Mouse (Mus musculus): Measurements from ENCODE around the gene Qtrt1. TPM values are rescaled to one million over a fixed set of nuclear protein-coding genes. Genes with fewer than 3 reads are reported as not detected.

The Qtrt1 gene
- polyA plus RNA-seq (2015; fragmentation: Nextera tagmentation; extraction: Ambion mirVana), result 59.0 and 59.3 TPM in 2 replicates

DNA sequence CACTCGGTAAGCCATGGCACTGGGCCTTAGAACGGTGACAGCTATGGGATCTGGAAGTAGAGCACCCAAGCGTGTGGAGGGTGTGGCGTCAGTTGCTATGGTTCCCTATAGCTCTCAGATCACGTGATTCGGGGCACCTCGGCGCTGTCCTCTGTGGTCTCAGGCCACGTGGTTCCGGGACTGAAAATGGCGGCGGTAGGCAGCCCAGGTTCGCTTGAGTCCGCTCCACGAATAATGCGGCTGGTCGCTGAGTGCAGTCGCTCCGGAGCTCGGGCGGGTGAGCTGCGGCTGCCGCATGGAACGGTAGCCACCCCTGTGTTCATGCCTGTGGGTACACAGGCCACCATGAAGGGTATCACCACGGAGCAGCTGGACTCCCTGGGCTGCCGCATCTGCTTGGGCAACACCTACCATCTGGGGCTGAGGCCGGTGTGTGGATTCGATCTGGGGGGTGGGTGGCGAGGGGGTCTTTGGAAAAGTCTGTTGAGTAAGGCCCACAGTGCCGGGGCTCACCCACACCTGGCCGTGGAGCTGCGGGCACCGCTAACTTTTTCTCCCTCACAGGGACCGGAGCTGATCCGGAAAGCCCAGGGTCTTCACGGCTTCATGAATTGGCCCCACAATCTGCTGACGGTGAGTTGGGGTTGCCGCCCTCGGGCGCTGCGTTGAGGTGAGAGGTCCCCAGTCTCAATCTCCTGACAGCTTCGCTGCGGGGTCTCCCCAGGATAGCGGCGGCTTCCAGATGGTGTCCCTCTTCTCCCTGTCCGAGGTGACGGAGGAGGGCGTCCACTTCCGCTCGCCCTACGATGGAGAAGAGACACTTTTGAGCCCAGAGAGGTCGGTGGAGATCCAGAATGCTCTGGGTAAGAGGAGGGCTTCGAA, at the start of gene Qtrt1:
Gene Qtrt1, plus strand, starts transcription at position 169 of the 882 bp plus-strand sequence.
- Histone ChIP-seq H3K9ac (peak within 1 kb of the TSS; percentile 53), H3K27ac (peak within 1 kb of the TSS; percentile 70), H3K4me3 (peak within 1 kb of the TSS; percentile 51), H3K4me1 (peaks cover 26% of the 10 kb centered on the region), H3K4me2 (peak within 1 kb of the TSS; percentile 88), H3K27me3 (replicated peaks) (no peaks in the 10 kb centered on the region), H3K9me3 (no peaks in the 10 kb centered on the region), H3K36me3 (replicated peaks) (peaks cover 4% of the 10 kb centered on the region; the same call in 1 of the 2 replicates)
- ATAC-seq (replicated peaks), result peak; percentile 96
- WGBS, result 2% methylated on average over 53 of the region's 53 CpGs

DNA sequence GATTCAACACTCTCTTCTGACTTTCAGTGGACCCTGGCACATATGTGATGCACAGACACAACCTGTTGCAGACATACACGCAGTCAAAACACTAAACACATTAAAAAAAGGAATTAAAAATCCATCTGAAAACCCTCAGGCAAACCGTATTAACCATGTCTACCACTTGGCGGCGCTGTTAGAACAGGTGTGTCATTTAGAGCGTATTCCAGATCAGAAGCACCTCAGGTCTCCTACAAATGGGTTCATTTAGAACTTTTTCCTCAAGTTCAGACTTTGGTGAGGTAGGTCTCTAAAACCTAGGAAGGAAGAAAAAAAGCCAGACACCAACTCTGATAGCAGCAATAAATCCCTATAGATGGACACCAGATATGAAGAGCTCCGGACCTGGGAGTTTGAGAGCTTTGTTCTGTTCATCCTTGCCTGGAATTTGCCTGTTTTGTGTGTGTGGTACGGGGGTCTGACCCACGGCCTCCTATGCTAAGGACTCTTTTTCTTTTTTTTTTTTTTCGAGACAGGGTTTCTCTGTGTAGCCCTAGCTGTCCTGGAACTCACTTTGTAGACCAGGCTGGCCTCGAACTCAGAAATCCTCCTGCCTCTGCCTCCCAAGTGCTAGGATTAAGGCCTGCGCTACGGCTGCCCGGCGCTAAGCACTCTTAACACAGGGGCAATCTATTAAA, 45.0 kb upstream of the Qtrt1 start:
- H3K9me3 ChIP-seq, result no peaks in the 10 kb centered on the region
- H3K9ac ChIP-seq, result peak overlapping the region; percentile 21; the same call in 1 of the 2 replicates
- H3K36me3 ChIP-seq (replicated peaks), result no peaks in the 10 kb centered on the region
- H3K4me1 ChIP-seq, result peaks cover 23% of the 10 kb centered on the region
- H3K27me3 ChIP-seq (replicated peaks), result no peaks in the 10 kb centered on the region; the same call in 1 of the 2 replicates
- H3K27ac ChIP-seq, result peak overlapping the region; percentile 84
- ATAC-seq (replicated peaks), result peak; percentile 30
- peak overlapping the region; percentile 31 for H3K4me3 ChIP-seq
- 33% methylated on average over 14 of the region's 14 CpGs for WGBS
- peak overlapping the region; percentile 56 for H3K4me2 ChIP-seq

DNA sequence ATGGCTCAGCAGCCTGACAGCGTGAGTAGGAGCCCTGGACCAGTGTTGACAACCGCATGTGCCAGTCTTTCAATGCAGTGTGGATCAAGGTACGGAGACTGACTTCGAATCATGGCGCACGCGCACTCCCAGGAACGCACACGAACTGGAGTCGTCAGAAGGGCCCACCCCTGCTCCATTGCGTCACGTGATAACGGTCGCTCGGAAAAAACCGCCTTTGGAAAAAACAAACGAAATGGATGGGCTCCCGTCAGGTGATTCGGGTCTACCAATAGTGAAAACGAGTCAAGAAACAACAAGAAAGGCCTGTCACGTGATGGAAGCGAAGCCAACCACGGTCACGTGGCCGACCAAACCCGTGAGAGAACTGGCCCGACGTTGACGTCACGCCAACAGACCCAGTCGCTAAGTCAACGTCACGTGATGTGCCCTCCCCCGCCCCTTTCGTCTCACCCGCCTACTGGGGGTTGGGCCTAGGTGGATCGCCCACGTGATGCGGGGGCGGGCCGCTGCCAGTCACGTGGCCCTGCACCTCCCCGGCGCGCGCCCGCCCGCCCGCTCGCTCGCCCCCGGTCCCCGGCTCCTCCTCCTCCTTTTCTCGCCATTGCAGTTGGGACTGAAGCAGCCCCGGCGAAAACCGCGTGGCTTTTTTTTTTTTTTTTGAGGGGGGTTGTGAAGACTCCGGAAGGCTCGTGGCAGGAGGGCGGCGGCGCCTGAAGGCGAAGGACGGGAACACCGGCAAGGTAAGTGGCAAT, 44.1 kb upstream of the Qtrt1 start, which contains the start of gene Ilf3:
Gene Ilf3, plus strand, starts transcription at position 515 of the 755 bp plus-strand sequence.
- peak within 1 kb of the TSS; percentile 77 for H3K4me2 ChIP-seq
- peak within 1 kb of the TSS; percentile 80 for H3K9ac ChIP-seq
- under 1% methylated on average over 63 of the region's 66 CpGs for WGBS
- H3K4me3 ChIP-seq, result peak within 1 kb of the TSS; percentile 90
- no peaks in the 10 kb centered on the region; the same call in 1 of the 2 replicates for H3K27me3 ChIP-seq (replicated peaks)
- no peaks in the 10 kb centered on the region for H3K9me3 ChIP-seq
- peak within 1 kb of the TSS; percentile 91 for H3K27ac ChIP-seq
- ATAC-seq (replicated peaks), result peak; percentile 93
- H3K36me3 ChIP-seq (replicated peaks), result no peaks in the 10 kb centered on the region
- peaks cover 30% of the 10 kb centered on the region for H3K4me1 ChIP-seq

DNA sequence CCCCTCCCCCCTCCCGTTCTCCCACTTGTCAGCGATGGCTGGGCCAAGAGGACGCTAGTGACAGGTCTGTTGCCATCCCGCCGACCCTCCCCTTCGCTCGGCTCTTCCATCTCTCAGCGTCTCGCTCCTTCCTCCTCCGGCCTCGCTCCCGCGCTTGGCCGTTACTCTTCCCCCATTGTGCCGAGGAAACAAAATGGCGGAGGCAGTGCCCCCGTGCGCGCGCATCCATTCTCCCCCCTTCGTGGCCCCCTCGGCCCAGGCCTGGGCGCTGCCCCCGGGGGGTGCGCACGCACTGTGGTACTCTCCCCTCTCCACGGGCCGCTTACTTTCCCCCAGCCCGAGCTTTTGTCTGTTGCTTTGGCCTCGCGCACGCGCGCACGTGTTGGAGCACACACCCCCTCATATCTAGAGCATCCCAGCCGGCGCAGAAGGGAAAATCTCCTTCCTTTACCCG, 43.5 kb upstream of the Qtrt1 start:
- Histone ChIP-seq H3K4me3 (peak overlapping the region; percentile 90), H3K4me1 (peaks cover 36% of the 10 kb centered on the region), H3K27me3 (replicated peaks) (no peaks in the 10 kb centered on the region), H3K9me3 (no peaks in the 10 kb centered on the region), H3K27ac (peak overlapping the region; percentile 91), H3K4me2 (peak overlapping the region; percentile 77), H3K36me3 (replicated peaks) (no peaks in the 10 kb centered on the region), H3K9ac (peak overlapping the region; percentile 80)
- WGBS, result under 1% methylated on average over 38 of the region's 38 CpGs
- ATAC-seq (replicated peaks), result peak; percentile 62

DNA sequence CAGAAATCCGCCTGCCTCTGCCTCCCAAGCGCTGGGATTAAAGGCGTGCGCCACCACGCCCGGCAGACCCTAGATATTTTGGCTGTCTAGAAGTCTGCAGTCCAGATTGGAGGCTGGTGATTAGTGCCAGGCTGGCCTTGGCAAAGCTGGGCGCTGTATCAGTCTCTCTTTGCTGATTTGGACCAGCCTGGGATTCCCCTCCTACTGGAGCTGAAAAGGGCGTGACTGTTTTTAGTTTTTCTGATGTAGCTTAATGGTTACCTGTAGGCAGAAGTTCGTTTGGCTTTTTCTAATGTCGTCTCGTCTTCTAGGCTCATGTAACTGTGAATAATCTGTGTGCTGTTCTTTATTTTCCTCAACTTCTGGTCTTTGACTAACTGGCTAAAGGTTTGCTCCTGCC, 42.6 kb upstream of the Qtrt1 start:
- peak overlapping the region; percentile 80 for H3K9ac ChIP-seq
- no peak overlapping the region for H3K27ac ChIP-seq
- no peak for ATAC-seq (replicated peaks)
- H3K27me3 ChIP-seq (replicated peaks), result no peaks in the 10 kb centered on the region
- H3K36me3 ChIP-seq (replicated peaks), result no peaks in the 10 kb centered on the region
- H3K4me2 ChIP-seq, result peak overlapping the region; percentile 77
- 67% methylated on average over 11 of the region's 11 CpGs for WGBS
- peak overlapping the region; percentile 90 for H3K4me3 ChIP-seq
- peaks cover 39% of the 10 kb centered on the region for H3K4me1 ChIP-seq
- H3K9me3 ChIP-seq, result no peaks in the 10 kb centered on the region

DNA sequence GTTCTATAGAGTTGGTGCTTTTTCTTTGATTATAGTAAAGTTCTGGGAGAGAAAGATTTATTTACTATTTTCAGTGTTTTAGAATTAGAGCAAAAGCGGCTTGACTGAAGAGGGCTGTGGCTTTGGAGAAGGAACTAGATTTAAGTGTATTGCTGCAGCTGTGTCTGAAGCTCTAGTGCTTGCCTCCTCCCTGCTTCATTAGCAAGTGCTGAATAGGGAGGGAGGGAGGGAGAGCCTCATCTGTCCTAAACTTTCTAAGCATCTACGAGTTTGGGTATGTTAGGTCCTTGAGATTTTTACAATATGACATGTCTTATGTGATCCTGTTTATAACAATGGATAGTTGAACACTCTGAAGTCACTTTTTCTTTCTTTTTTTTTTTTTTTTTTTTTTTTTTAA, 40.8 kb upstream of the Qtrt1 start:
- Histone ChIP-seq H3K9me3 (no peaks in the 10 kb centered on the region), H3K9ac (no peak overlapping the region), H3K4me3 (peak overlapping the region; percentile 17; the same call in 1 of the 2 replicates), H3K4me1 (peaks cover 46% of the 10 kb centered on the region), H3K27ac (no peak overlapping the region), H3K4me2 (peak overlapping the region; percentile 77), H3K27me3 (replicated peaks) (no peaks in the 10 kb centered on the region), H3K36me3 (replicated peaks) (no peaks in the 10 kb centered on the region)
- WGBS, result 84% methylated on average over 2 of the region's 2 CpGs
- no peak for ATAC-seq (replicated peaks)

DNA sequence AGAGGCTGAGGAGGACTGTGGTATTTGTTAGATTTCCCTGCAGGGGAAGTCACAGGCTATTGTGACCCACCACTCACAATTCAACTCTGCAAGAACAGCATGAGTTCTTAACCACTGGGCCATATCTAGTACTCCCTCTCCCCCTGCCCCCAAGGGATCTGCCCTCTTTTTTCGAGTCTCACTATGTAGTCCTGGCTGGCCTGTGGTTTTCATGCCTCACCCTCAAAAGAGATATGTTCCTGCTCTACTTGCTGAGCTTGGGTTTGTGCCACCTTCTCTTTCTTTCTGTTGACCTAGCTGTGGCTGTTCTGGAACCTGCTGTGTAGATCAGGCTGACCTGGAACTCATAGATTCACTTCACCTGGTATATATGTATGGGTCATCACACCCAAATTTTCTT, 39.1 kb upstream of the Qtrt1 start:
- ATAC-seq (replicated peaks), result no peak
- no peak overlapping the region for H3K9ac ChIP-seq
- H3K36me3 ChIP-seq (replicated peaks), result no peaks in the 10 kb centered on the region
- peaks cover 57% of the 10 kb centered on the region for H3K4me1 ChIP-seq
- 73% methylated on average over 1 of the region's 1 CpGs for WGBS
- H3K27ac ChIP-seq, result no peak overlapping the region
- no peak overlapping the region for H3K4me2 ChIP-seq
- H3K9me3 ChIP-seq, result no peaks in the 10 kb centered on the region
- H3K27me3 ChIP-seq (replicated peaks), result no peaks in the 10 kb centered on the region
- no peak overlapping the region for H3K4me3 ChIP-seq

DNA sequence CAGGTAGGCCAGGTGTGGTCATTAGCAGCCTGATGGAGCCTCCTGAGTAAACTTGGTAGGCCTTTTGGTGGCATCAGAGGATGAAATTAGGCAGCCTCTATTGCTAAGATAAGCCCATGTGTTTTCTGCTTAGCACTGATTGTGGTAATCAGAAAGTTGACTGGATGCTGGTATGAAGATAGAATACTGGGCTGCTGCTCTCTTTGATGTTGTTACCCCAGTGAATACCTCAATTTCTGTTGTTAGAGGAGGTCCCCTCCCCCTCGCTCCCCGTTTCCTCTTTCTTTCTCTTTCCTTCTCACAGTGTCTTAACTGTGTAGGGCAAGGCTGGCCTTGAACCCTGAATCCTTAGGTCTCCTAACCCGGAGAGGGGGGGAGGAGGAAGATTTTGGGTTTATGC, 32.4 kb upstream of the Qtrt1 start:
- ATAC-seq (replicated peaks), result no peak
- Histone ChIP-seq H3K4me3 (no peak overlapping the region), H3K9ac (no peak overlapping the region), H3K4me2 (no peak overlapping the region), H3K36me3 (replicated peaks) (no peaks in the 10 kb centered on the region), H3K9me3 (no peaks in the 10 kb centered on the region), H3K27me3 (replicated peaks) (no peaks in the 10 kb centered on the region), H3K4me1 (peaks cover 56% of the 10 kb centered on the region), H3K27ac (no peak overlapping the region)
- WGBS, result 90% methylated on average over 3 of the region's 3 CpGs

DNA sequence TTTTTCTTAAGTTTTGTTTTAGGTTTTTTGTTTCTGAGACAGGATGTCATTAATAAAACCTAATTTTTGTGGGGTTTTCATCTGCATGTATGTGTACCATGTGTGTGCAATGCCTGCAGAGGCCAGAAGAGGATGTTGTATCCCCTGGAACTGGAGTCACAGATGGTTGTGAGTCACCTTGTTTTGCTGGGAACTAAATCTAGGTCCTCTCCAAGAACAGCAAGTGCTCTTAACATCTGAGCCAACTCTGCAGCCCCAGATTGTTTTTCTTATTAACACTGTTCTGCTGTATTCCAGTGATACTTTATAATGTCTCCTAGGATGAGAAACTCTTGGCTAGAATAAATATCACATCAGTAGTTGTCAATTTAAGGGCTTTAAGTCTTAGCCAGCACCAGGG, 30.8 kb upstream of the Qtrt1 start:
- Histone ChIP-seq H3K4me2 (no peak overlapping the region), H3K4me1 (peaks cover 58% of the 10 kb centered on the region), H3K4me3 (no peak overlapping the region), H3K27me3 (replicated peaks) (no peaks in the 10 kb centered on the region), H3K9me3 (no peaks in the 10 kb centered on the region), H3K9ac (no peak overlapping the region), H3K27ac (no peak overlapping the region), H3K36me3 (replicated peaks) (no peaks in the 10 kb centered on the region)
- ATAC-seq (replicated peaks), result no peak

DNA sequence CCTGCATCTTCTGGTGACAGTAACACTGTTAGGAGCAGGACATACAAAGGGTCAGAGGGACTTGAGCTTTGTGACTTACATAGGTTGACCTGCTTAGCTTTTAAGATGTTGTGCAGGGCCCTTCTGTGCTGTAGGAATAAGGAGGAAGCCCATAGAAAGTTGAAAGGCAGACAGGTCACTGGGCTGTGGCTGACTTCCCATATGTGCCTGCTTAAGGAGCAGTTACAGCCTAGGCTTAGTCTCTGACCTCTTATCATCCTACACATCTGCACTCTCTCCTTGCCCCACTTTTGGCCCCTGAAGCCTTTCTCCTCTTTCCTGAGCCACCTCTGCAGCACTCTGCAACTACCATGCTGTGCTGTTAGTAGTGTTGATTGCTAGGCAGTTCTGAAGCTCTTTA, 27.7 kb upstream of the Qtrt1 start:
- Histone ChIP-seq H3K4me1 (peaks cover 40% of the 10 kb centered on the region), H3K9me3 (no peaks in the 10 kb centered on the region), H3K4me2 (no peak overlapping the region), H3K27ac (no peak overlapping the region), H3K4me3 (no peak overlapping the region), H3K9ac (no peak overlapping the region), H3K27me3 (replicated peaks) (no peaks in the 10 kb centered on the region), H3K36me3 (replicated peaks) (peaks cover 4% of the 10 kb centered on the region; the same call in 1 of the 2 replicates)
- no peak for ATAC-seq (replicated peaks)

DNA sequence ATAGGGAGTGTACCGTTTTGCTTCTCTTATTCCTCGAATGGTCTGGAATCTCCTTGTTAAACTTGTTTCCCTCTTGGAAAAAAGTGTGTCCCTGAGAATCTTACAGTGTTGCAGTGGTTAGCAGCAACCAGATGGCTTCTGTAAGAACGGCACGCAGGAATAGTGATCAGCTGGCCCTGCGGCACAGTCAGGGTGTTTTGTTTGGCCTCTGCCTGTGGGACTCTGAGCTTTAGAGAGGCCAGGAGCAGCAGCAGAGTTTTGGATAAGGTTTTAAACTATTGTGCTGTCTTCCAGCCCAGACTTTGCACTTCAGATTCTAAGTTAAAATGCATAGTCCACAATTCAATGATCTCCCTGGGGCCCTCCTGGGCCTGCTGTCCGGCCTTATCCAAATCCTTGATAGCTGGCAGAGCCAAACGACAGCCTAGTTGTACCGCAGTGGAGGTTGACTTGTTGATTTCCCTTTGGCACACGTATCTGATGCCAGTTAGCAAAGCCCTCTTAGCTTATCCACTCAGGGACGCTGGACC, 18.9 kb upstream of the Qtrt1 start:
- peaks cover 73% of the 10 kb centered on the region for H3K36me3 ChIP-seq (replicated peaks)
- WGBS, result 90% methylated on average over 10 of the region's 10 CpGs
- H3K27me3 ChIP-seq (replicated peaks), result no peaks in the 10 kb centered on the region
- no peak overlapping the region for H3K4me2 ChIP-seq
- H3K9ac ChIP-seq, result no peak overlapping the region
- H3K27ac ChIP-seq, result no peak overlapping the region
- no peaks in the 10 kb centered on the region for H3K9me3 ChIP-seq
- H3K4me3 ChIP-seq, result no peak overlapping the region
- no peak for ATAC-seq (replicated peaks)
- no peaks in the 10 kb centered on the region for H3K4me1 ChIP-seq

DNA sequence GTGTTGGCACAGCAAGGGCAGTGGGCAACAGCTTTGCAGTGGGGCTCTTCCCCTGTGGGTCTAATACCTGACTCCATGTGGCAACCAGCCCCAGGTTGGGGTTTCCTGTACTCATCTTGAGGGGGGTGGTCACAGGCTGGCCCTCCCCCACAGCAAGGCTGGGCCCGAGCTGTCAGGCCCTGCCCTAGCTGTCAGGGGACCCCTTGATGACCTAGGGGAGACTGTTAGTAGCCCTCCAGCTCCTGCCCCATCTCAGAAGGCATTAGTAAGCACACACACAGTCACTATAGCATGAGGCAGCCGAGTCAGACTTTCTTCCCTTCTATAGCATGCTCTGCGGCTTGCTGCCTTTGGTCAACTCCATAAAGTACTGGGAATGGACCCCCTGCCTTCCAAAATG, 15.9 kb upstream of the Qtrt1 start:
- no peak overlapping the region for H3K9ac ChIP-seq
- H3K36me3 ChIP-seq (replicated peaks), result peaks cover 82% of the 10 kb centered on the region
- H3K4me3 ChIP-seq, result no peak overlapping the region
- WGBS, result 90% methylated on average over 3 of the region's 3 CpGs
- no peak overlapping the region for H3K27ac ChIP-seq
- ATAC-seq (replicated peaks), result no peak
- H3K27me3 ChIP-seq (replicated peaks), result no peaks in the 10 kb centered on the region
- no peaks in the 10 kb centered on the region for H3K4me1 ChIP-seq
- no peak overlapping the region for H3K4me2 ChIP-seq
- H3K9me3 ChIP-seq, result no peaks in the 10 kb centered on the region
